Mouse (Mus musculus) activated CD4-positive, CD25-positive, alpha-beta regulatory T cell, adult 4 months (primary cell): ENCODE results near the gene Atp2a2. TPM values are rescaled to one million over a fixed set of nuclear protein-coding genes. Genes with fewer than 3 reads are reported as not detected.
"Not testable (repeated sequence)": the region's sequence is repeated elsewhere in the genome, so short reads cannot be mapped to it uniquely, and the experiment has no call there.

Experiments
- ATAC-seq: one replicate; pipeline ENCODE4 v1.8.0; 2017
- polyA plus RNA-seq, 2 experiments: library from polyadenylated mRNA; unstranded; fragments of 100-300 nt; shearing (Covaris generic); gene quantifications; one replicate each; pipeline ENCODE4 v1.2.1; 2017

Atp2a2 gene
- polyA plus RNA-seq, 2 experiments from 2014 or later, result 14.0 to 17.6 TPM

DNA sequence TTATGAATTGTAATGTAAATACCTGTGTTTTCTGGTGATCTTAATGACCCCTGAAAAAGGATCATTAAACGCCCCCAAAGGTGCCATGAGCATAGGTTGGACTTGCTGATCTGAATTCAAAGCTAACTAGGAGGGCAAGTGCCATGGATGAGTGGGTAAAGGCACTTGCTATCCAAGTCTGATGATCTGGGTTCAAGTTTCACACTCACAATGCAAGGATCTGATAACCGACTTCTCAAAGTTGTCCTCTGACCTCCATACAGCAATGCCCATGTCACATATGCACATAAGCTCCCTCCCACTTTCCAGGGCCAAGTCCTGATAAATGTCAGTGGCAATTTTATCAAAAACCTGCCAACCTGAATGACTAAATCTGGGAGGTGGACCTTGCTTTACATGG is 9.0 kb downstream of the Atp2a2 start:
- no peak for ATAC-seq

DNA sequence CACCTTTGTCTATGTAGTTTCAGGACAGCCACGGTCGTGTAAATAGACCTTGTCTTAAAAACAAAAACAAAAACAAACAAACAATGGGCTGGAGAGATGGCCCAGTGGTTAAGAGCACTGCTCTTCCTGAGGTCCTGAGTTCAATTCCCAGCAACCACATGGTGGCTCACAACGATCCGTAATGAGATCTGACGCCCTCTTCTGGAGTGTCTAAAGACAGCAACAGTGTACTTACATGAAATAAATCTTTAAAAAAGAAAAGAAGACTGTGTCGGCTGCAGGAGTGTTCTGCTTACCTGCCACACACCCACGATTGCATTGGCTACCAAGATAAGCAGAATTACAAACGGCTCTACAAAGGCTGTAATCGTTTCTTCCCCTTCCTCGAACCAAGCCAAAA is 10.6 kb downstream of the Atp2a2 start:
- no peak for ATAC-seq

DNA sequence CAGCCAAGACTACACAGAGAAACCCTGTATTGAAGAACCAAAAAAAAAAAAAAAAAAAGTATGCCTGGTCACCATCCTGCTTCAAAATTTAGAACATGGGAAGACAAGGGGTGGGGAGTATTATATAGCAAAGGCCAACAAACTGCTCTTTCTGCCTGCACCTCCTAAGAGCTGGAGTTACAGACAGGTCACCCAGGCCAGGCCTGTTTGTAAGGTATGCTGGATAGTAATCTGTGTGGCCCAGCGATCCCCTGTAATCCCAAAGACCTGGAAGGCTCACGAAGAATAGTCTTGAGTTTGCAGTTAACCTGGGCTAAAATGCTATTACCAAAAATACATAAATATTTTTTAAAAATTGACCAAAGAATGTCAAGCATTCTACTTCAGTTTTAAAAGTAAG is 11.9 kb downstream of the Atp2a2 start:
- no peak for ATAC-seq

DNA sequence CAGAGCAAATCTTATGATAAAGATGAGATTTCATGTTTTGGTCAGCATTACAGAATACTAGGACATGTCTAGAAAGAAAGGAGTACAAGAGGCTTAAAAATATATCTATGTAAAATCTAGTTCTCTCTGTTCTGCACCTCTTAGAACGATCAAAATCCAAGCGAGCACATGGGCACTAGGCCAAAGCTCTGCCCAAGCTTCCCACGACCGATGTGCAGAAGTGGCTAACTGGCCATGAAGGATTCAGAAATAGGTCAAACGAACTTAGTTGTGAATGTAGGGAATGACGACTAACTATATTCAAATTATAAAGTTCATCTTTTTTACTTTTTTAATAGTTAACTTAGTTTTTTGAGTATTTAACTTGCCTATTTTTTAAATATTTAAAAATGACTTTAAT is 14.2 kb downstream of the Atp2a2 start:
- no peak for ATAC-seq

DNA sequence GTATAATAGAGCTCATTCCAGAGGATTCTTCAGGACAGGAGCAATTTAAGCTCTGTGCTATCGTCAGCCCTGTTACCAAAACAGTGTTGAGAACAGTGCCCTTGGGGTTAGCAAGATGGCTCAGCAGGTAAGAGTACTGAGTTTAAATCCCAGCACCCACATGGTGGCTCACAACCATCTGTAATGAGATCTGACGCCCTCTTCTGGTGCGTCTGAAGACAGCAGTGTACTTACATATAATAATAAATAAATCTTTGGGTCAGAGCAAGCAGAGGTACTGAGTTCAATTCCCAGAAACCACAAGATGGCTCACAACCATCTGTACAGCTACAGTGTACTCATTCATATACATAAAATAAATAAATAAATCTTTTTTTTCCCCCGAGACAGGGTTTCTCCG is 15.8 kb downstream of the Atp2a2 start:
- not testable (repeated sequence) for ATAC-seq

DNA sequence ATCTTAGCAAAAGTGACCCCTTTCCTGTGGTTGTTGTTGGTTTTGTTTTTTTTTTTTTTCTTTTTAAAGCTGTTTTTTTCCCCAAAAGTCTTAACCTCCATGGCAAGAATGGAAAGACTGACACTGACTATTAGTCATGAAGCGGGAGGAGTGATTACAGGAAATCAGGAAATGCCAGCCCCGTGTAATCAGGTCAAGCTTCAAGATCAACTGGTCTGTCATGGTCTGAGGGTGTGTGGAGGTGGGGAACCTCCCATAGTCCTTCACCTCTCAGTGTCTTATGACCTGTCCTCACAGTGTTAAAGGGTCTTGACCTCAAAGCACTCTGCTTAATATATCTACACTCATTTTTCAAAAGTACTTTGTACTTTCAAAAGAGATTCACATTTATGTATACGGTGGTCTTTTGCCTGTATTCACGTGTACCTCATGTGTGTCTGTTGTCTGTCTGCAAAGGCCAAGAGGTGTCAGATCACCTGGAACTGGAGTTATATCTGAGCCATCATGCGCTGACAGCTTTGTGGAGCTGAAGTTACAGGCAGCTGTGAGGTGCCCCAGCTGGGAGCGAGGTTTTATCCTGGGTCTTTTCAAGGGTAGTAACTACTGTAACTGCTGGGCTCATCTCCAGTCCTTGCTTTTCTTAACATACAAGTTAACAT is 19.2 kb downstream of the Atp2a2 start:
- ATAC-seq, result no peak

DNA sequence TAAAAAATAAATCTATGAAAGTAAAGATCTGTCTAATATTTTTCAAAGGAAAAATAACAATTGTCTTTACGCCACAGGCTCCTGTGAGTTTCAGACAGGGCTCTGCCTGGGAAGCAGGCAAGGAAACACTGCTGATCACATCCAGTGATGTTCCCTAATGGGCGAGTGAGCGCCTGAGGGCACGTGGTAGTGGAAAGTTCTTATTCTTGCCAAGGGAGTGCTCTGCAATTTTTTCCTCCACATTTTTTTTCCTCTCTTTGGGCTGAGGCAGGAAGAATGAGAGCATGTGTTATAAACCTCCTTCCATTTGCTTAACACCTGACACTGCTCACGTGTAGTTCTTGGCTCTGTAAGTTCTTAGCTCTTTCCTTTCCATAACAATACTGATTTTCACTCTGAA is 20.2 kb downstream of the Atp2a2 start:
- ATAC-seq, result no peak

DNA sequence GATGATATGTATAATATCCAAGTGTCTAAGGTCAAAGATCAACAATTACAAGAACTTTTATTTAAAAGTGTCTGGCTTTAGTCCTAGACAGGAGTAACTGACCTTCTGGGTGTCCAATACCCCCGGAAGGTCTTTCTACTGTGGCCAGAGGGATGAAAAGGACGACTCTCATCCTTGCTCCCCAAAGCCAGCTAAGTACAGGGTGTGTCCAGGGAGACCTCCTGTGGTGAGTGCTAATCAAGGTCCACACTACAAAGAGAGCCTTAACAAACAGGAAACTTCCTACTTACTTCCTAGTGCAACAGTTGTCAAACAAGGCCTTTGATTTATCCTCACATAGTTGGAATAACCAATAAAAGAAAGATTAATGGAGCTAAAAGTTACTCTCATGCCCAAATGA is 22.9 kb downstream of the Atp2a2 start:
- no peak for ATAC-seq

DNA sequence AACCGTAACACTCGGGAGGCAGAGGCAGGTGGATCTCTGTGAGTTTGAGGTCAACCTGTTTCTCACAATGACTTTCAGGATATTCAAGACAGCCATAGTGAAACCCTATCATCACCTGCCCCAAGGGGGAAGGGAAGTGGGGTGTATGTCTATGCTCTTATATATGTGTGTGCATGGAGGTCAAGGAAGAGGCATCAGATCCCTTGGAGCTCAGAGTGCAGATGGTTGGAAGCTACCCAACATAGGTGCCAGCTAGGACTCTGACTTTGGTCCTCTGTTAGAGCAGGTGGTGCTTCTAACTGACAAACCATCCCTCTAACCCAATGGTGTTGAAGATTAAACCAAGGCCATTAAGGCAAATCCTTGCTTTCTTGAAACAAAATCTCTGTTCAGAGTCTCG is 24.5 kb downstream of the Atp2a2 start:
- no peak for ATAC-seq

DNA sequence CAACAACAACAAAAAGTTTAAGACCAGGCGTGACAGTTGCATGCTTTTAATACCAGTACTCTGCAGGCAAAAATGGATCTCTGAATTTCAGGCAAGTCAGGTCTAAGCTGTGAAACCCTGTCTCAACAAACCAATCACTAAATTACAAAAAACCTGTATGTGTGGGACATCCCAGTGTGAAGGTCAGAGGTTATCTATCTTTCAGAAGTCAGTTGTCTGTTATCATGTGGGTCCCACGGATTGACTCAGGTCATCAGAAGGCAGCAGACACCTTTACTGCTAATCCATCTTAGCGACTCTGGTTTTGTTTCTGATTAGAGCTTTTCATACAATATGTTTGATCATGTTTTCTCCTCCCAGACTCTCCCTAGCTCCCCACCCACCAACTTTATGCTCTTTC is 25.9 kb downstream of the Atp2a2 start:
- no peak for ATAC-seq

DNA sequence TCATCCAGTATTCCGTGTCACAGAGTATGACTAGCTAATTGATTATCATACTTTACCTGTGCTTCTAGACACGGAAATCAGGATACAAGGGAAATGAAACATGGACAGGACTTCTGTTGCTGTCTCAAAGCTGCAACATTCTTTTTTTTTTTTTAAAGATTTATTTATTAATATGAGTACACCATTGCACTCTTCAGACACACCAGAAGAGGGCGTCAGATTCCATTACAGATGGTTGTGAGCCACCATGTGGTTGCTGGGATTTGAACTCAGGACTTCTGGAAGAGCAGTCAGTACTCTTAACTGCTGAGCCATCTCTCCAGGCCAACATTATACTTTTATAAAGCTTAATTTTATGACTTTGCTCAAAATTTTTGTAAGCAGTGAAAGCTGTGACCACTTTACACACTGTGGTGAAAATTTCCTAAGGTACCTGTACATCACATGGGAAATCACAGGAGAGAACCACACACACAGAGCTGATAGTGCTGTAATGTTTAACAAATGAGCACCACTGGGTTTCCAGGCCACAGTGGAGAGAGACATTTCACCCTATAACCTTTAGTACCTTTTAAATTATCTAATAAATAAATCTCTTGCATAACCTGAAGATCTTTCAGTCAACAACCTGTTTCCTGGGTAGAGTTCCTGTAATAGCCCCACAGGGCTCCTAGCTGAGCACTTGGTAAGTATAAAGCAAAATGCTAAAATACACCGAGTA is 27.2 kb downstream of the Atp2a2 start:
- ATAC-seq, result no peak

DNA sequence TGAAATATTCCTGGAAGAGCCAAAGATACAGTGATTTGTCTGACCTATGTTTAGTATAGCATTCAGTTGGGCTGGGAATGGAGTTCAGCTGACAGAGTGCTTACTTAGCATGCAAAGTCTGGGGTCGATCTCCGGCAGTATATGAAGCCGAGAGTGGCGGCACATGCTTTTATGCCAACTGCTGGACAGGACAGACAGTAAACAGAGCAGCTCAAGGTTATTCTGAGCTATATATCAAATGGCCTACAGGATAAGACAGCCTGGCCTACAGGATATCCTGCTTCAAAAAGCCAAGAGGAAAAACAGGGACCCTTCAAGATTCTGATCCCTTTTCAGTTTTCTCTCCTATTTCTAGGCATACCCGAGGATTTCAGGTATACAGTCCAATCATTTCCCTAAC is 30.4 kb downstream of the Atp2a2 start:
- ATAC-seq, result no peak

DNA sequence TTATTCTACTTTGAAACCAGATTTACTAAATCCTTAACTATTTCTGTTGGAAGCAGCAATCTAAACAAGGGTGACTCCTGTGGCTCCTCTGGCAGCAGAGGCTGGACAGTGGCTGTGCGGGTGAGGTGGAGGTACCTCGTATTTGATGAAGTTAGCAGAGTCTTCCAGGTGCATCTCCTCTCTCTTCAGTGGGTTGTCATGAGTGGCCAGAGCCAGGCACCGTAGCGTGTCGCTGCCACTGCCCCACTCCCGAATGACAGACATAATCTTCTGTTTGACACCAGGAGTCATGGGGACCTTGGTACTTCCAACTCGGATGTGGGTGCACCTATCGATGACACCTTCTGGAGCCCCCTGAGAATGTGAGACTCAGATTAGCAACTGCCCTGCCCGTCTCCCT is 40.6 kb downstream of the Atp2a2 start:
- no peak for ATAC-seq

DNA sequence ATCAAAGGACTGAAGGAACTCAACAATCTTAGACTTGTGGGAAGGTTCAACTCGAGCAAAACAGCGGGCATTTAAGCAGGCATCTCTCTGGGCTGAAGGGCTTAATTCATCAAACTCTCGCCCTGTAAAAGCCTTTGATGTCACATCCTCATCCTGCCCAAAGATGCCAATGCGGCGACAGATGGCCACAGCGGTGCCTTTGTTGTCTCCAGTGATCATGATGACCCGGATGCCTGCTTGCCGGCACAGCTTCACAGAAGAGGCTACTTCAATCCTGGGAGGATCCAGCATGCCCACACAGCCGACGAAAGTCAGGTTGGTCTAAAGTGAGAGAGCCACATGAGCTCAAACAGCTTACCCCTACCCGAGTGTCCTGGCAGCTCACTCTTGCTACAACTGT is 41.4 kb downstream of the Atp2a2 start:
- ATAC-seq, result no peak

DNA sequence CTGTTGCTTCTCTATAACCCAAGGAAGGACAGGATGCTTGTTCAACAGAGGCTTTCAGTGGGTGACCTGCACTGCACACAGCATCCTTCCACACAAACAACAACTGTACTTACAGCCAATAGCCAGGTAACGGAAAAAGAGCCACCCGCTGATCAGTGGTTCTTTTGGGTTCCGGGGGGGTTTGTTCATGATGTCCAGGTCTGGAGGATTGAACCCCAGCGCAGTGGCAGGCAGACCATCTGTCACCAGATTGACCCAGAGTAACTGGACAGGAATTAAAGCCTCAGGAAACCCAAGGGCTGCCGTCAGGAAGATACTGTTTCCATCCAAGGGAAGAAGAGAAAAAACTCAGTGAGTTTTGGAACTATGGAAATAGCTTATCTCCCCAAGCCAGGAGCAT is 42.7 kb downstream of the Atp2a2 start:
- ATAC-seq, result no peak

DNA sequence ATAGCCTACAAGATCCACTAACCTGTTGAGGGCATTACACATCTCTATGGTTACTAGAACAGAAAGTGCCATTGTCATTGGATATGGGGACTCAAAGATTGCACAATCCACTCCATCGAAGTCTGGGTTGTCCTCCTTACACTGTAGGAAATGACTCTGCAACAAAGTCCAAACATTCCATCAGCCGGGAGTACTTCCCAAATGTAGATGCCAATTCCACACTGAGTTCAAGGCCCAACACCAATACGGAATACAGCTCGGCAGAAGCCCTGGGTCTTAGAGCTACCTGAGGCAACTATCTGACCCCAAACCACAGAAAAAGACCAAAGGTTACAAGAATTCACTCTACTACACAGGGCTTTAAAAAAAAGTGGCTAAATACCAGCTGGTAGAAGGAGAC is 44.0 kb downstream of the Atp2a2 start:
- ATAC-seq, result no peak

DNA sequence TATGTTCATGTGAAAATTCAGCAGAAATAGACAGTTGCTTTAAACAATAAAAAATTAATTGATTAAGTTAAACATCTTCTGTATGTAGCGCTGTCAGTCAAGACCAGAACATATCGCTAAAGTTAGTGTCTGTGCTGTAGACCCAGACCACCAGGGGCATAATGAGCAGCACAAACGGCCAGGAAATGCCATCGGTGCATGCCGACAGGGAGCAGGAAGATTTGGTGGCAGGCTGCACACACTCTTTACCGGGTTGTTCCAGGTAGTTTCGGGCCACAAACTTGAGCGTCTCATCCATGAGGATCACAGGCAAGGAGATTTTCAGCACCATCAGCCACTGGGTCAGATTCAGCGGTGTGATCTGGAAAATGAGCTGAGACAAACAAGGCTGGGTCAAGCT is 45.0 kb downstream of the Atp2a2 start:
- not testable (repeated sequence) for ATAC-seq

DNA sequence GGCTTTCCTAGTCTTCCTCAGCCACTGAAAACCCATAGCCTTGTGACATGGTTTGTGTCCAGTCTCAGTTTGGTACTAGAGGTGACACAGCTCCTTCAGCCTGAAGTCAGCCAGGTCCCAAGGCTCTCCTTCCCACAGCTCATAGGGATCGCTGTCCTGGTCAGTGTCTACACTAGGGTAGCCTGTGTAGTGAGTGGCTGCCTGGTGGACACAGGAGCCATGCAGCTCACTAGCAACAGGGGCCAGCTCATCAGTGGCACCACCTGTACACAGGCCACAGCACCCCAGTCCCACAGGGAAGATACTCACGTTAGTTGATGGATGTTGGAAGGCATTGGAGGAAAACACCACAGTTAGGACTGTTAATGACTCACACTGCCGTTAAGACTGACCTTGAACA is 46.4 kb downstream of the Atp2a2 start:
- ATAC-seq, result no peak

DNA sequence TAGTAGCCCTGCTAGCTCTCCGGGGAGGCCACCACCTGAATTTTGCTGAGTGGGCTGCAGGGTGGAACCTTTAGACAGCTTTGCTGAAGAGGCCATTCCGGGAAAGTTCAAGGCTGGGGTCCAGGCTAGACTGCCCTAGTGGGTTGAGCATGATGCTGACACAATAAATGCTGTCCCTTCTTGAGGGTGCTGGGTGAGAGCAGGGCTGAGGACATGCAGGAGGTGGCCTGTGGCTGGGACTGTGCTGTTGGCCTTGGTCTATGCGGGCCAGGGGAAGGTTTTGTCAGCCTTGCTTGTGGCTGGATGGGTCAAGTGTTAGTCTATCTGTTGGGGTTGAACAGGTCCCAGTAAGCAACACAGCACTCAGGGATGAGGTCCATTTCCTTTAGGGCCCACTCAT is 47.1 kb downstream of the Atp2a2 start:
- no peak for ATAC-seq

DNA sequence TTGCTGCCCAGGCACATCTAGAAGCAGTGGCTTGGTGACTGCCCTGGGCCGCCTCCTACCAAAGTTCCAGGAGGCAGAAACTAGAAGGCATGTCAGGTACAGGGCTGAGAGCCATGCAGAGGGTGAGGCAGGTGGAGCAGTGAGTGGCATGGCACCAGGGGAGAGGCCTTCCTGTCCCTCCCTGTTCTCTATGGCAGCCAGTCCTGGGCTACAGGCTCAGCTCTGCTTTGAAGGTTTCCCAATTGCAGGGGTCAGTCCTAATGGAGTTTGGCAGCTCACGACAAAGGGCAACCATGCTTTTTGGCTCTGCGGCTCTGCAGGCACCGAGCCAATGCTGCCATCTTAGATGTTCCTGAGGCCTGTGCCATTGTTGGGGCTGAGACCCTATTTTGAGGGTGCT is 47.6 kb downstream of the Atp2a2 start:
- ATAC-seq, result no peak

DNA sequence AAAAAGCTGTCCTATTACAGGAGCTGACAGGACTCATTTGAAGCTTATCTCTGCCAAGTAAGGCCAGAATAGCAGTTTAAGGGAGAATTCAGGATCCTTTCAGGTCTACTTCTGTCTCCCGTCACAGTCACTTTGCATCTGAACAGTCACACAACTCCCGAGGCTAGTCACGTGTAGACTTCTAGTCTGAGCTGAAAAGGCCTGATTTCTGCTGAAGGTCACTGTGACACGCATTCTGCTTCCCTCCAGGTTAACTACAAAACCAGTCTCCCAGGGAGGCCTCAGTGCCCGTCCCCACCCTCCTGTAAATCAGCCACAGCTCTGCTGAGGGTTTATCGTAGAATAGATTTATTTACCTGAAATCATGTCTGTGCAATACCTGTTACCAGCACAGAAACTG is 48.8 kb downstream of the Atp2a2 start:
- no peak for ATAC-seq

DNA sequence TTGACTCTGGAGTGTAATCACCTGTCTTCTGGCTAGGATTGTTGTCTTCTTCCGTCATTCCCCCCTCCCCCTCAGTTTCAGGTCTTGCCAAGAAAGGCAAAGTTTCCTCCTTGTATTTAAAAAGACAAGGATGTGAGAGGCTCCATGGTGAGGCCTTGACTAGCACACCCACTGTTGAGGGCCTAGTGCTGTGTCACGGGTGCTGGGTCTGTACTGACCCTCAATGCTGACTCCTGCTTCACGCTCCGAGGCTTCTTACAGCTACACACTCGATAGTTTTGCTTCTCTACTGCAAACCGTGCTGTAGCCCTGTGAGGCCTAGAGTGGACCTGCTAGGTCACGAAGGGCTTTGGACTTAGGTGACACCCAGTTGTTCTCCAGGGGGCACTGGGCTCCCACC is 49.8 kb downstream of the Atp2a2 start:
- no peak for ATAC-seq

DNA sequence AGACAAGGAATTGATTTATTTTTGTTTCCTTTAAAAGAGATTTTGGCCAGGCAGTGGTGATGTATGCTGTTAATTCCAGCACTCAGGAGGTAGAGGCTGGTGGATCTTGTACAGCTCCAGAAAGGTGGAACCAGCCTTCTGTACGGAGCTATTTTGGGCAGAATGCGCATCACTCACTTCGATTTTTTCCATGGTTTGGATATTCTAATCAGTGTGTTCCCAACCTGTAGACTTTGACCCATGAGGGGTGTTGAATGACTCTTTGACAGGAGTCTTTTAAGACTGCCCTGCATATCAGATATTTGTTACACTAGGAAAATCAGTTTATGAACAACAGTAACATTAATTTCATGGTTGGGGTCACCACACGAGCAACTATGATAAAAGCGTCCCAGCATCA is 50.7 kb downstream of the Atp2a2 start:
- no peak for ATAC-seq

DNA sequence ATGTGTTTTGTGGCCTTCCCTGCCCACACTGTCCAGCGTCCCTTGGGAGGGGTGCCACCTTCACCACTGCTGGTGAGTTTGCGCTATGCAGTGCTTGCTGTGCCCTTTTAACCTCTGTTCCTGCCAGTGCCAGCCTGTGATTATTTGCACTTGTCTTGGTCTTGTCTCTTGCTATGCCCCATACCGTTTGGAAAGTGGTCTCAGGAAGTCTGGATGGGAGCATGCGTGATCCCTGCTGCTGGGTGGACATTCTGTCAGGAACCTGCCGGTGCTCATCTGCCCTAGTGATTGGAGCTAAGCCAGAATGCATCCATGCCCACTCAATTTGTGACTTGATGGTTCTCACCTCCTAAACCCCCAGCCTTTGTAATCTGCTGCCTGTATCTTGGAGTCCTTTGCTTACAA is 51.1 kb downstream of the Atp2a2 start:
- no peak for ATAC-seq

DNA sequence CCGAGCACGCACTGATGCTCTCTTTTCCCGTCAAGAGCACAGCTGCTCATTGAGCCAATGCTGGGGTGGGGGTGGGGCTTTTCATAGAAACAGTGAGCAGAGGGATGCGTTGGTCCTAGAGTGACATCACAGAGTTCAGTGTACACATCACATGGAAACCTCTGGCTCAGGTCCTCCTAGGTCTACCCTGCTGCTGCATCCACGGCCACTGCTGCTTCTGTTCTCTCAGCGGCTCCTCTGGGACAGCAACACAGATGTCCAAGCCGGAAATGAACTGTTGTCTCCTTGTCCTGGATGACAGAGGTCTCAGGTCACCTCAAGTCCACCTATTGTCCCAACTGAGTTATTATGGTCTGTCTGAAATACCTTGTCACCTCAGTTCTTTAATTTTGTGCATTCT is 52.1 kb downstream of the Atp2a2 start:
- no peak for ATAC-seq
